Mouse (Mus musculus) retina, postnatal 7 days (tissue): ENCODE measurements around the gene Galnt7.
A peak's percentile ranks its signal among the peaks of the same experiment; 100 is the strongest.

Experiments used
- DNase-seq: peaks from one replicate; pipeline ENCODE4 v3.0.0-alpha.2; 2012; ENCODE audit warnings: low read depth, low spot score

Gene Galnt7

DNA sequence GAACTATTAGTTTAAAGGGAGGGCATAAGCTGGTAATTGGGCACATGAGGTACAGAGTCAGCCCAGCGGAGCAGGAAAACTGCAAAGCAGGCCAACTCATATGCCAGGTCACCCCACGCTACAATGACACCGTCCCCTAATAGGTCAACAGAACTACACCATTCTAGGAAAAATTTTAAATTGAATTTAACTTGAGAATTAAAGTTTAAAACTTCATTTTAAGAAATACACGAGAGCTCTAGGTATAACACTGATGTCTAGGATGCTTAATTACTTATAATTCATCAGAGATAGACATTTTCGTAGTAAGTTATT is 67.7 kb downstream of the Galnt7 start:
- DNase-seq, result no peak

- no peak for DNase-seq
Observed at GRCm38 (mm10) chr8:57584416-57585127, 68.3 kb downstream of the Galnt7 start.

- no peak for DNase-seq
Observed at GRCm38 (mm10) chr8:57579845-57580244, 73.0 kb downstream of the Galnt7 start.

GRCm38 (mm10) chr8:57577301-57577700 is 75.5 kb downstream of the Galnt7 start:
- DNase-seq, result no peak

DNA sequence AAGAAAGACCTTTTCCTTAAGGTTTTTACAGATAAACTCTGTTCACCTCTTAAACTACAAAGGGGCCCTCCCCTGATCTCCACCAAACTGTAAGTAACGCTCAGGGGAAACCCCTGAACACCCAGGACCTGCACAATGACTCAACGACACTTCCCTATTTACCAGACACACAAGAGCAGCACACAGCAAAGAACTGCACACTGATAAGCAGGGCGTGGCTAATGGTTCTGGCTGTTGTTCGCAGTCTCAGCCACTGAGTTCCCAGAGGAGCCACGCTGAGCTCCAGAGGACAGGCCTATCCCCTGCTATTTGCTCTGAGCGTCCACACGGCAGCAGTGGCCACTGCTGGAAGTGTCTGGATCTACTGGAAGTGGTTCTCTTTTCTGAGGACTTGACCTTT is 76.6 kb downstream of the Galnt7 start:
- DNase-seq, result peak; percentile 21

GRCm38 (mm10) chr8:57575336-57575735 is 77.5 kb downstream of the Galnt7 start:
- DNase-seq, result no peak

DNA sequence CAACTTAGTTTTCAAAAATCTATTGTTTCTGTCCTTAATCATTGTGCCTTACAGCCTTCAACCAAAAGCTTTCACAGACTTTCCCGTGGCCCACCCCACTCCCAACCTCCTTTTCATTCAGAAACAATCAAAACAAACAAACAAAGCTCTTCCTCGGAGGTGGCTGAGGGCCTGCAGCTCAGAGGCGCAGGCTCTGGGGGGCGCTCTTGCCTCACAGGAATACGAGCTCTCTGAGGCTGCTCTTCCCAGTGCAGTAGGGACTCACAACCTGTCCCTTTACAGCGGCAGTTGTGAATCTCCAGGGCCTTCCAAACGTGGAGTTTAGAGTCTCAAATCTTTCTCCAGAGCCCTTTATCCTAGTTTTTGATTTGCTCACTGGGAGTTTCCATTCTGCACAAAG is 78.4 kb downstream of the Galnt7 start:
- peak; percentile 59 for DNase-seq

DNA sequence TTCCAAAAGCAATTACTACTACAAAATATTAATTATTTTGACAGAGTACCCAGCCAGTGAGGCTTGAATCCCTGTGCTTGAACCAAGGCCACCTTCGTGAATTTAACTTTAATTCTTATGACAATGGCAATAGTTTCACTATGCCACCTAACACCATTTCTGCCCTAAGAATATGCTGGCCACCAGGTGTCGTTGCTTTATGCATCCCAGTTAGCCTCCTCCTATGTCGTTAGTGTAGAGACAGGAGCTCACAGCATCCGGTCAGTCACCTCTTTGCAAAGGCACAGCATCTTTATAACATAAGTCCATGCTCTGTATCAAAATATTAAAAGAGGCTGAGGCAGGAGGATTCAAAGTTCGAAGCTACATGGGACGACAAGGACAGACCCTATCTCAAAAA is 79.0 kb downstream of the Galnt7 start:
- no peak for DNase-seq

- no peak for DNase-seq
Observed at GRCm38 (mm10) chr8:57569886-57570285, 82.9 kb downstream of the Galnt7 start.

DNA sequence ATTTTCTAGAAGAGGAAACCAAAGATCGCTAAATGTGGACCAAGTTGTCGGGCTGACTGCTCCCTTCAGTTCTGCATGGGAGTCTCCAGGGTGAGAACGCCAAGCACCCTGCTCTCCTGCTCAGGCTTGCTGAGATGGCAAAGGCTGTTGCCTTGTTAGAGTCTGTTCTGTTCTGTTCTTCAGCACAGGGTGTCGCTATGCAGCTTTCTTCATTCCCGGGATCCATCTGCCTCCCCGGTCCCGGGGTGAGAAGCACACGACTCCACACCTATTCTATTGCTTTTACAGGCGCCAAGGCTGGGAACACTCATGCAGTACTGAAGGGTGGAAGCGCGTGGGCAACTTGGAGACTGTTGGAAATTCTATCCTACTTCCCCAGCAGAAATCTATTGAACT is 83.4 kb downstream of the Galnt7 start:
- DNase-seq, result no peak

GRCm38 (mm10) chr8:57568633-57569399 is 84.0 kb downstream of the Galnt7 start:
- DNase-seq, result no peak

- DNase-seq, result no peak
Observed at GRCm38 (mm10) chr8:57567998-57568397, 84.8 kb downstream of the Galnt7 start.

DNA sequence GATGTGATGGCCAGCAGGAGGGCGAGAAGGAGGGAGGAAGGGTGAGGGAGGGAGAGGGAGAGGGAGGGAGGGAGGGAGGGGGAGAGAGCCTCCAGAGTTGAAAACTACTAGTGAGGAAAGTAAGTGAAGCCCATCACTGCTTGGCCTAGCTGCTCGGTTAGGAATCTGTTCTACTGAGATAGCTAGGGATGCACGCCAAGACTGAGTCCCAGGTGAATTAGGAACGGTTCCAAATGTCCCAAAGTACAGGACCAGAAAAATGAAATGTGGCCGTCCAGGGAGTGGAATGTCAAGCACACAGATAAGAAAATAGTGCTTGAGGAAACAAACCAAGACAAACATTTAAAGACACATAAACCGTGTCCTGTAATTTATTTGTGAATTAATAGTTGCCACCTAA is 87.8 kb downstream of the Galnt7 start:
- no peak for DNase-seq

GRCm38 (mm10) chr8:57563726-57564125 is 89.1 kb downstream of the Galnt7 start:
- no peak for DNase-seq

GRCm38 (mm10) chr8:57562741-57563140 is 90.1 kb downstream of the Galnt7 start:
- DNase-seq, result no peak

DNA sequence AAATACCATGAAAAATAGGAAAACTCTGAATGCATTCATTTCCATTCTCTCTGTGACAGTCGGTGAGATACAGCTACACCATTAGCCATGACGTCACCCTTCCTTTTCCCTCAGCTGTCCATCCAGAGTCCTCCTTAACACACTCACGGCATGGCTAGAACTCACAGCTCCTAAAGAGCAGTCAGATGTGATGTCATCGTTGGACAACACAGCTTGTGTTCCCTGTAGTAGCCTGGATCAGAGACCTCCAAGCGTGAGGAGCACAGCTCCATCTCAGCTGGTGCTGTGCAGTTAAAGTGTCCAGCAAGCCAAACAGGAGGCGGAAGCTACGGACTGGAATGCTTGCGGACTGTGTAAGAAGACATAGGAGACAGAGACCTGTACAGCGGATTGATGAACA is 91.9 kb downstream of the Galnt7 start:
- no peak for DNase-seq

DNA sequence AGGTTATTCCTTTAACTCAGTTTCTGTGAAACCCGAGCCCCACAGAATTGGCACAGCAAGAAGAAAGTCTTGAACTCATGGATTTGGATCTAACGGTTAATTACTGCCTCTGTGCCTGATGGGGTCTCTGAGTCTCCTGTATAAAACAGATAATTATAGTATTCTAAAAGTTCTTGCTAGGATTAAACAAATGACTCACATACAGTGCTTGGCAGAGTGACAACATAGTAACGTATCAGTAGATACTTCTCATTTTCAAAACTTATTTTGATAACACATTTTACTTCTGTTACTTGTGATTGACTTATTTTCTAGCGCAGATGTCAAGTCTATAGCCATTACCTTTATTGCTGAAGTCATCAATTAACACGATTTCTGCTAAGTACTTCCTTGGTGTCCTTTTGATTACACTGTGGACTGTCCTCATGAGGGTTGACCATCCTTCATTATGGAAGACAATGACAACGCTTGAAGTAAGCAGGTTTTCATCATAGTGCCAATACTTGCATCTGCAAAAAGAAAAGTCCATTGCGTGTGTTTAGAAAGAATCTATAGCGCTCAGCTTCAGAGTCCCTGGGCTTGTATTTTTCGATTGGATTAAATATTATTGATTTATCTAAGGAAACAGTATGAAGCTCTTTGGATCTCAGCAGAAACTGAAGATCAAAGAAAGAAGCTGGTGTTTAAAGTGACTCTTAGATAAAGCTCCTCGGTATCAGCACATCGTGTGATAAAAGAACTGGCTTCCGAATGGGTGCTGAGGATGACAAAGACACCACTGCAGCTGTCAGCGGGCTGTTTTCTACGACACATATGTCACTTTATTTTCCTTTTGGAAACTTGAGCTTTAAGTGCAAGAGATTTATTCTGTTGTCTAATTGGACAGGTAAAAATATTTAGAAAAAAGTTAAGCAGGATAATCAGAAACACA is 100.5 kb downstream of the Galnt7 start:
- DNase-seq, result no peak

DNA sequence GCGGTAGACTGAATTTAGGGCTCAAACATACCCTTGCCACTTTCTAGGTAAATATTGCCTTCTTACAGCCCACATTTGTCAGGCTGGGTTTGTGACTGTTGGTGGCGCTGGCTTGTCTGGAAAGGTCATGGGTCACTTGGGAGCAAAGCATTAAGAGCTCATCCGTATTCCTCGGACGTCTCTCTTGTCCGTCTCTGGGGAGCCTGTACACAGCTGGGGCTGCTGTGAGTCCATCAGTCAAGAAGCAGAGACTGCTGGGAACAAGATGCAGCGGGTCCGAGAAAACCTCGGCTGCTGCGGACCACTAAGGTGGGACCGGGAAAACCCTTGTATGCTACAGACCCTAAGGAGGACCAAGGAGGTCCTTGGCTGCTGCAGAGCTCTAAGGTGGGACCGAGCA is 105.3 kb downstream of the Galnt7 start:
- DNase-seq, result no peak

- no peak for DNase-seq
Observed at GRCm38 (mm10) chr8:57546834-57547233, 106.0 kb downstream of the Galnt7 start.

DNA sequence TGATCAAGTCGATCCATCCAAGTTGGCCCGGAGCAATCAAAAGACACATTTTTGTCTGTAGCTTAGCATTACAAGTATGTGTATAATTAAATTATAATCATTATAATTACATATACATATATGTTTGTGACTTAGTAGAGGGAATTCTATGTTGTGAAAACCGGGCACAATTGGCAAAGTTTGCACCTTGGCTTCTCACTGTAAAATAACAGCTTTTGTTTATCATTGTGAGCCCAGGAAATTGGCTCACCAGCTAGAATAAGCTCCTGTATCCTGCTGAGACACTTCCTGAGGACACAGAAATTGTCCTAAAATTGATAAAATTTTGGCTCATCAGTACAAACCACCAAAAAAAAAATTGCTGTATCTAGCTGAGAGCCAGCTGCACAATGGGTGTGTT is 106.4 kb downstream of the Galnt7 start:
- DNase-seq, result no peak

DNA sequence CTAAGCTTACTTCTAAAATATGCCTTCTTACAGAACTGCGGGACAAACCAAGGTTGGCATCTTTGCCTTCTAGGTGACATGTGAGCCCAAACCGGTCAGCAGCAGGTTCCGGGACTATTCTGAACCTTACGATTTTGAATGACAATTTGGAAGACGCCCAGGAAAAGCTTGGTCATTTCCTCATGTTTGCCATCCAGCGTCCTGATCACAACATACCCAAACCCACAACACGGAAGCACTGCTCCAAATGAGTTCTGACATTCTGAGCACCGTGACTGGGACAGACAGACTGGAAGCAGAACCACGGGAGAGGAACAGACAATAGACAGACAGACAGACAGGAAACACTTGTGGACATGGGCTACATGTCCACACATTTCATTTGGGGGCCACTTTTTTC is 111.4 kb downstream of the Galnt7 start:
- DNase-seq, result no peak

DNA sequence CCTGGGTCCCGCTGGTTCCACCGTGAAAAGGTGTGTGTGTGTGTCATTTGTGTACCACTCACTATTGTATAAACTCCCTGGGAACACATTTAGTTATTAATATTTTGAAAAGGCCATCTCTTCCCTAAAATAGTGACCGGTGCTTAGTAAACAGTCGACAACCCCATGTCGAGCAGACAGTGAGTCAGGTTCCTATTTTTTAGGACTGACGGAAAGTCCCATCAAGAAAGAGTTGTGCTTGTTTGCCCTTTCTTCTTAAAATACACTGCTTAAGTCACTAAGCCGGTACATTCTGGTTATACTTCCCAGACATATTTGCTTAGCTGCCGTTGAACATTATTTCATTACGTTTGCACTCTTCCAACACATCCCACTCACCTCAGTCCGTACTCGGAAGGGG is 111.9 kb downstream of the Galnt7 start:
- DNase-seq, result no peak
